Comparison of ENCODE assay signal across 7 mouse cellular contexts in the genomic region with DNA sequence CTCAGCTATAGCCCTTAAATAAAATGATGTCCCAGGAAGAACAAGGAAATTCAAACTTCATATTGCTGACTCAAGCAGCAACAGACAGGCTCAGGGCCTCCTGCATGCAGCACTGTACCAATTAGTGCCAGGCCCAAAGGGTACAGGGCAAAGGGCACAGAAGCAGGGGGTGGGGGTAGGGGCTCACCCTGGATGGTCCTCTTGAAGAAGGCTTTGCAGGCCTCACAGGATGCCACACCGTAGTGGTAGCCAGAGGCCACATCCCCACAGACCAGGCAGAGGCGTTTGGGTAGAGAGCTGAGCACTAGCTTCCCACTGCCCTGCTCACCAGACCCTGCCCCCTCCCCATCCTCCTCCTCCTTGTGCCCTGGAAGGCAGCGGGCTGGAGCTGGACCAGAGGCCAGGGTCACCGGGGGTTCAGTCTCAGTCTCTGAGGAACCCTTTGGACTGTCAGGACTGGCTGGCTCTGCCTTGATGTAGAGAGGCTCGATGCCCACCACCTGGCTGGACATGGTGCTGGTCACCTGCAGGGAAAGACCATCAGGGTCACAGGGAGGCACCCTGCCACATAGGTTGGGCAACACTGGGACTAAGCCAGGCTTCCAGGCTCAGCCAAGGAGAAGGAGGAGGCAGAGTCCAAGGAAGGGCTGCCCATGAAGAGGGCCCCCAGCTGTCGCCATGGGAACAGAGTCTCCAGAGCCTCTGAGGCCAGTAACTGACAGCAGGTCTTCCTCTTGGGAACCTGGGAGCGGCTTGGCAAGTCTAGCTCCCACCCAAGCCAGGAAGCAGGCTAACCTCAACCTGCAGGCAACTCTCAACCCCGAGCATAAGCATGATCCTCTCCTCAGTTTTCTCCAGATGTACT. TPM values are rescaled to one million over a fixed set of nuclear protein-coding genes. Genes with fewer than 3 reads are reported as not detected.
DNase-seq lines count a peak whose midpoint lies in the region; ATAC-seq and TF ChIP-seq lines count a peak whose summit lies in the region.

No protein-coding gene starts in this region.

- peak overlapping the region; percentile 78 for H3ac ChIP-seq in myocyte (ENCODE audit: control insufficient read depth, insufficient read length)

- in situ Hi-C loops in ES-E14 (cut with MboI; ENCODE audit: low sequenced_read_pairs in 2 of 2, unreplicated experiment in 2 of 2) = no loop called here

- TF ChIP-seq POLR2A in limb, embryonic 14.5 days (IDR thresholded peaks at IDR 0.05; ENCODE audit: borderline replicate concordance, extremely low read depth, insufficient read depth, insufficient read length) = no peak
- no peak for TF ChIP-seq POLR2A in myocyte (IDR thresholded peaks at IDR 0.05; ENCODE audit: insufficient read length, low read depth)

- H3K9ac ChIP-seq in ES-E14 (ENCODE audit: insufficient read depth, low read depth, low read length, poor library complexity, severe bottlenecking) = 0 out of 2 replicates have a peak overlapping the region, but pooled peaks have one; percentile 12
- peak overlapping the region; percentile 88; the same call in 1 of the 2 replicates for H3K9ac ChIP-seq in hindbrain, embryonic 11.5 days (ENCODE audit: low read depth, low read length)
- H3K9ac ChIP-seq in limb, embryonic 14.5 days (ENCODE audit: low read depth, low read length, severe bottlenecking) = no peak overlapping the region

- no peak for ATAC-seq in hindbrain, embryonic 11.5 days (ENCODE audit: low FRiP score)
- no peak for ATAC-seq in limb, embryonic 14.5 days (ENCODE audit: low FRiP score, low read depth)

- H3K27ac ChIP-seq in ES-E14 (ENCODE audit: insufficient read depth, low read depth, low read length, poor library complexity, severe bottlenecking) = no peak overlapping the region
- 0 out of 2 replicates have a peak overlapping the region, but pooled peaks have one; percentile 11 for H3K27ac ChIP-seq in hindbrain, embryonic 11.5 days (ENCODE audit: low read depth, low read length)
- H3K27ac ChIP-seq in limb, embryonic 14.5 days (replicated peaks; ENCODE audit: low read depth, low read length) = no peak overlapping the region

- peaks cover 2% of the 10 kb centered on the region; the same call in 1 of the 2 replicates for H3K36me3 ChIP-seq in ES-E14 (ENCODE audit: control insufficient read depth, insufficient read depth, low read length, poor library complexity, severe bottlenecking)
- H3K36me3 ChIP-seq in hindbrain, embryonic 11.5 days (ENCODE audit: control insufficient read depth, insufficient read depth, low read length) = no peaks in the 10 kb centered on the region
- H3K36me3 ChIP-seq in limb, embryonic 14.5 days (ENCODE audit: control insufficient read depth, insufficient read depth, low read length) = no peaks in the 10 kb centered on the region
- H3K36me3 ChIP-seq in myocyte (ENCODE audit: control insufficient read depth, insufficient read depth) = no peaks in the 10 kb centered on the region

- H3K4me2 ChIP-seq in hindbrain, embryonic 11.5 days (replicated peaks; ENCODE audit: low read depth, low read length) = peak overlapping the region; percentile 93
- peak overlapping the region; percentile 93 for H3K4me2 ChIP-seq in limb, embryonic 14.5 days (replicated peaks; ENCODE audit: low read depth, low read length, severe bottlenecking)
- peak overlapping the region; percentile 88 for H3K4me2 ChIP-seq in myocyte (ENCODE audit: low read depth)

- H3K79me2 ChIP-seq in myocyte (ENCODE audit: control insufficient read depth, insufficient read depth) = peaks cover 23% of the 10 kb centered on the region

- H3K9me3 ChIP-seq in ES-E14 (ENCODE audit: control insufficient read depth, insufficient read depth, low read depth, low read length) = no peaks in the 10 kb centered on the region
- no peaks in the 10 kb centered on the region for H3K9me3 ChIP-seq in hindbrain, embryonic 11.5 days (ENCODE audit: control insufficient read depth, low read length)
- H3K9me3 ChIP-seq in limb, embryonic 14.5 days (ENCODE audit: control insufficient read depth, low read length) = no peaks in the 10 kb centered on the region

- peak overlapping the region; percentile 72 to 83 for H3K4me3 ChIP-seq in ES-E14 (ENCODE audit: insufficient read depth in 1 of 2, low read depth in 1 of 2, low read length in 2 of 2, poor library complexity in 1 of 2, severe bottlenecking in 1 of 2)
- peak overlapping the region; percentile 71 for H3K4me3 ChIP-seq in hindbrain, embryonic 11.5 days (ENCODE audit: low read depth, low read length)
- peak overlapping the region; percentile 72 for H3K4me3 ChIP-seq in limb, embryonic 14.5 days (replicated peaks; ENCODE audit: low read length)
- H3K4me3 ChIP-seq in myocyte = peak overlapping the region; percentile 56

- H3K27me3 ChIP-seq in hindbrain, embryonic 11.5 days (ENCODE audit: control insufficient read depth, insufficient read depth, low read length) = peaks cover 24% of the 10 kb centered on the region
- peaks cover 23% of the 10 kb centered on the region for H3K27me3 ChIP-seq in limb, embryonic 14.5 days (ENCODE audit: control insufficient read depth, insufficient read depth, low read length)
- H3K27me3 ChIP-seq in myocyte (ENCODE audit: control insufficient read depth, insufficient read depth, insufficient read length) = no peaks in the 10 kb centered on the region

- peak; percentile 73 for DNase-seq in 3T3-L1 (ENCODE audit: low read depth, low spot score)
- DNase-seq in ES-E14 (ENCODE audit: low read depth, low spot score) = no peak
- DNase-seq in embryo, embryonic 10.5 days (ENCODE audit: low spot score) = peak; percentile 56
- DNase-seq in hindbrain, embryonic 11.5 days (ENCODE audit: low spot score) = peak; percentile 44
- DNase-seq in limb, embryonic 14.5 days (ENCODE audit: low spot score) = no peak
- DNase-seq in frontal cortex, postnatal 36 days (ENCODE audit: low spot score in 2 of 2) = no peak

- peaks cover 3 to 13% of the 10 kb centered on the region in 2 experiments; a peak in 3 of 4 replicates for H3K4me1 ChIP-seq in ES-E14 (ENCODE audit: control insufficient read depth in 2 of 2, insufficient read depth in 2 of 2, low read length in 2 of 2, poor library complexity in 1 of 2)
- peaks cover 8% of the 10 kb centered on the region; the same call in 1 of the 2 replicates for H3K4me1 ChIP-seq in hindbrain, embryonic 11.5 days (replicated peaks; ENCODE audit: control insufficient read depth, insufficient read depth, low read length)
- peaks cover 17% of the 10 kb centered on the region; the same call in 1 of the 2 replicates for H3K4me1 ChIP-seq in limb, embryonic 14.5 days (ENCODE audit: control insufficient read depth, insufficient read depth, low read length)

- 47% methylated on average over 7 of the region's 8 CpGs for WGBS in hindbrain, embryonic 11.5 days
- WGBS in limb, embryonic 14.5 days = 44% methylated on average over 7 of the region's 8 CpGs

TF ChIP-seq in ES-E14, 5 proteins besides CTCF, POLR2A, EP300 and RAD21:
- TF ChIP-seq CHD2 (IDR thresholded peaks at IDR 0.05; ENCODE audit: low read depth, low read length) (no peak), MAFK (IDR thresholded peaks at IDR 0.05; ENCODE audit: insufficient read depth, low read depth, low read length) (no peak), ZC3H11A (IDR thresholded peaks at IDR 0.05; ENCODE audit: borderline replicate concordance, low read depth, low read length) (no peak), ZNF384 (IDR thresholded peaks at IDR 0.05; ENCODE audit: low read depth, low read length) (no peak), HCFC1 (IDR thresholded peaks at IDR 0.05; ENCODE audit: borderline replicate concordance, insufficient read depth, low read length) (no peak)

TF ChIP-seq in myocyte, 11 proteins besides CTCF, POLR2A, EP300 and RAD21 (continues in another document):
- TF ChIP-seq TCF3 (IDR thresholded peaks at IDR 0.05; ENCODE audit: insufficient read length, low read depth) (no peak), MYOG (IDR thresholded peaks at IDR 0.05; ENCODE audit: control insufficient read depth in 1 of 3, insufficient read depth in 1 of 3, insufficient read length in 2 of 3, low read depth in 2 of 3) (no peak), REST (IDR thresholded peaks at IDR 0.05; ENCODE audit: insufficient read depth, insufficient read length) (no peak), MAX (IDR thresholded peaks at IDR 0.05; ENCODE audit: low read depth) (no peak), TCF12 (IDR thresholded peaks at IDR 0.05; ENCODE audit: insufficient read depth, poor library complexity, severe bottlenecking) (no peak), POLR2AphosphoS2 (IDR thresholded peaks at IDR 0.05; ENCODE audit: insufficient read length, low read depth) (no peak), CEBPB (IDR thresholded peaks at IDR 0.05; ENCODE audit: insufficient read depth, poor library complexity, severe bottlenecking) (no peak)

RNA-seq across cellular contexts. Expression of a gene that starts 1.5 kb away (rescaled TPM):
- total RNA-seq in ES-E14 (2012; rRNA removed) = 23.1 and 30.1 TPM in 2 replicates
- polyA plus RNA-seq in hindbrain, embryonic 11.5 days (2014; fragmentation: Nextera tagmentation; extraction: Ambion mirVana) = 4.1 and 5.0 TPM in 2 replicates
- polyA plus RNA-seq in limb, embryonic 14.5 days (2012; rRNA removed) = 20.3 and 25.5 TPM in 2 replicates
- polyA plus RNA-seq in limb, embryonic 14.5 days (2014; fragmentation: Nextera tagmentation; extraction: Ambion mirVana) = 3.4 and 5.1 TPM in 2 replicates
- polyA plus RNA-seq in myocyte (2012; fragmentation: generic; extraction: Trizol) = 52.7 TPM

RNA-seq across cellular contexts. Expression of a gene that starts 5.1 kb away (rescaled TPM):
- 9.4 and 14.9 TPM in 2 replicates for total RNA-seq in ES-E14 (2012; rRNA removed)
- 0.54 TPM in 1 of 2 replicates, not detected in the other for polyA plus RNA-seq in hindbrain, embryonic 11.5 days (2014; fragmentation: Nextera tagmentation; extraction: Ambion mirVana)
- 2.8 and 5.6 TPM in 2 replicates for polyA plus RNA-seq in limb, embryonic 14.5 days (2012; rRNA removed)
- 3.6 and 5.4 TPM in 2 replicates for polyA plus RNA-seq in limb, embryonic 14.5 days (2014; fragmentation: Nextera tagmentation; extraction: Ambion mirVana)
- 0.28 TPM for polyA plus RNA-seq in myocyte (2012; fragmentation: generic; extraction: Trizol)

RNA-seq across cellular contexts. Expression of a gene that starts 10.2 kb away (rescaled TPM):
- total RNA-seq in ES-E14 (2012; rRNA removed) = 51.6 and 59.0 TPM in 2 replicates
- polyA plus RNA-seq in hindbrain, embryonic 11.5 days (2014; fragmentation: Nextera tagmentation; extraction: Ambion mirVana) = 126 and 138 TPM in 2 replicates
- polyA plus RNA-seq in limb, embryonic 14.5 days (2012; rRNA removed) = 145 and 173 TPM in 2 replicates
- polyA plus RNA-seq in limb, embryonic 14.5 days (2014; fragmentation: Nextera tagmentation; extraction: Ambion mirVana) = 245 and 269 TPM in 2 replicates
- polyA plus RNA-seq in myocyte (2012; fragmentation: generic; extraction: Trizol) = 276 TPM

RNA-seq across cellular contexts. Expression of a gene that starts 10.6 kb away (rescaled TPM):
- total RNA-seq in ES-E14 (2012; rRNA removed) = 90.7 and 105 TPM in 2 replicates
- polyA plus RNA-seq in hindbrain, embryonic 11.5 days (2014; fragmentation: Nextera tagmentation; extraction: Ambion mirVana) = 142 and 147 TPM in 2 replicates
- 163 and 164 TPM in 2 replicates for polyA plus RNA-seq in limb, embryonic 14.5 days (2012; rRNA removed)
- 163 and 167 TPM in 2 replicates for polyA plus RNA-seq in limb, embryonic 14.5 days (2014; fragmentation: Nextera tagmentation; extraction: Ambion mirVana)
- polyA plus RNA-seq in myocyte (2012; fragmentation: generic; extraction: Trizol) = 281 TPM

RNA-seq across cellular contexts. Expression of a gene that starts 14.2 kb away (rescaled TPM):
- 2.3 and 4.4 TPM in 2 replicates for total RNA-seq in ES-E14 (2012; rRNA removed)
- 0.18 and 0.49 TPM in 2 replicates for polyA plus RNA-seq in hindbrain, embryonic 11.5 days (2014; fragmentation: Nextera tagmentation; extraction: Ambion mirVana)
- 0.91 and 1.1 TPM in 2 replicates for polyA plus RNA-seq in limb, embryonic 14.5 days (2012; rRNA removed)
- 1.1 TPM in 2 replicates for polyA plus RNA-seq in limb, embryonic 14.5 days (2014; fragmentation: Nextera tagmentation; extraction: Ambion mirVana)
- polyA plus RNA-seq in myocyte (2012; fragmentation: generic; extraction: Trizol) = 0.12 TPM

Comparison
In these comparisons a context has a peak if more than half of its experiments do, and no peak if none do; other contexts are left out.
1. DNase-seq: peak in 3T3-L1 (single experiment), embryo, embryonic 10.5 days (single experiment) and hindbrain, embryonic 11.5 days (single experiment); none in ES-E14 (single experiment), limb, embryonic 14.5 days (single experiment) and frontal cortex, postnatal 36 days (0 of 2).
2. Peak in every context shown above with its lines, with median percentiles within 50 percentile points of each other: H3K4me3 ChIP-seq and H3K4me2 ChIP-seq.